Mouse (Mus musculus): Measurements from ENCODE around the gene Gm20388.

GRCm38 (mm10) chr8:121366655-121367054 is 1456.0 kb downstream of the Gm20388 start:
- TF ChIP-seq EP300 (IDR thresholded peaks at IDR 0.05; ENCODE audit: insufficient read depth, low read depth, low read length) (no peak), CTCF (IDR thresholded peaks at IDR 0.05; ENCODE audit: low read depth, low read length) (no peak), POLR2A (IDR thresholded peaks at IDR 0.05; ENCODE audit: insufficient read depth, low read length) (no peak)

Measured in ES-Bruce4 (cell line).